Mouse (Mus musculus) granulocyte monocyte progenitor cell, adult 5-6 weeks (primary cell): ENCODE data around the gene Htr2a. TPM values are rescaled to one million over a fixed set of nuclear protein-coding genes. Genes with fewer than 3 reads are reported as not detected.

Experiments
- ATAC-seq: replicated peaks from 2 replicates; pipeline ENCODE4 v1.8.0; 2016; ENCODE audit warnings: mild to moderate bottlenecking, moderate TSS enrichment, inconsistent platforms; ENCODE audit not compliant: poor library complexity, severe bottlenecking
- total RNA-seq, 2 experiments: library from RNA; stranded (forward) in 1 of 2; stranded (reverse) in 1 of 2; fragments of 200-712, 200-1000 nt in 1 of 2; fragments of >200 nt in 1 of 2; fragmentation: Nextera tagmentation in 1 of 2; gene quantifications; 2 replicates each; pipeline ENCODE4 v1.2.3; 2014 to 2017

The Htr2a gene
- total RNA-seq (2014; fragmentation: Nextera tagmentation) (0.32 TPM in 1 of 2 replicates, not detected in the other), total RNA-seq (2017) (0.31 and 0.43 TPM in 2 replicates)

GRCm38 (mm10) chr14:74640819-74641381 is at the start of gene Htr2a:
Gene Htr2a (plus strand): TSS chr14:74640840.
- ATAC-seq: peak; percentile 8; the same call in 1 of the 2 replicates

- no peak for ATAC-seq
Measured at GRCm38 (mm10) chr14:74601333-74602087, 39.1 kb upstream of the Htr2a start.

DNA sequence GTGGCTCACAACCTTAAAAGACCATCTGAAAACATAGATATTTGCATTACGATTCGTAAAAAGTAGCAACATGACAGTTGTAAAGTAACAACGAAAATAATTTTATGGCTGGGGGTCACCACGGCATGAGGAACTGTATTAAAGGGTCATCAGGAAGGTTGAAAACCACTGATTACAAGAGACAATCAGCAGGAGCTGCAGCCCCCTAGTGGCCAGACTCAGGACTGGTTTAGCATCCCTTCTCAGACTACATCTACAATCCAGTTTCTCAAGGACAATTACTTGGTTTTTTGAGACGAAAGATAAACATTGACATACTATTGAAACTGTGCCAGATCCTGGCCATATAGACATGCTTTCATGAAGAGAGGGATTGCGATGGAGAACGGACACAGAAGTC is 38.1 kb upstream of the Htr2a start:
- ATAC-seq: peak; percentile 61; the same call in 1 of the 2 replicates

GRCm38 (mm10) chr14:74603131-74603766 is 37.4 kb upstream of the Htr2a start:
- peak; percentile 72 for ATAC-seq

DNA sequence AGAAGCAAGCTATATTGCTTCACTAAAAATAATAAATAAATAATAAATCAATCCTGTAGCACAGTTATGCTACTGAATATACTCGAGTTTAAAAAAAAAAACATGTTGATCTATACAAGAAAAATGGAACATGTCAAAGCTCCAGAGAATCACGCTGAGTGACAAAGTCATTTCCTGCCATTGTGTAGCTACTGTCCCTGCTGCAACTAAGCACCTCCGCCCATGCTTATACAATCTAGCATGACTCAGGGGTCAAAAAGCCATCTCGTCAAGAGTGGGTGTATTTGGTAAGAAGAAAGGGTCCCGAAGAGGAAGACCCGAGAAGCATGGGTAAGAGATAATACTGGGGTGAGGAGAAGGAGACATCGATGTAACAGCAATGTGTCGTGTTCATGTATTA is 29.3 kb upstream of the Htr2a start:
- ATAC-seq: no peak

- ATAC-seq: peak; percentile 83
Measured at GRCm38 (mm10) chr14:74618858-74619257, 21.8 kb upstream of the Htr2a start.

DNA sequence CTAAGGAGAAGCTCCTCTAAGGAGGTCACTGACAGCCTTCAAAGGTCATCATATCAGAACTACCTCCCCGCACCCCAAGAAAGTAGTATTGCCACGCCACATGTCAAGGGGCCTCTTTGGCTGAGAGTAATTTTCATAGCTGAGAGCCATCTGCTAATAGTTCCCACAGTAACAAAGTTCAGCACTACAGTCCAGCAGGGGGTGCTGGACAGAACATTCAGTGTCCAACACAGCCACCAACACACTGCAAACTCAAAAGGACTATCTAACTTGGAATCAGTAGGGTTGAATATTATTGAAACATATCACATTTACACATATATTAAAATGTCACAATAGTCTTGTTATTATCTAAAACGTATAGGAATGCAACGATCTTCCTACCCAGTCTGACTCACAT is 2.6 kb upstream of the Htr2a start:
- no peak for ATAC-seq

- no peak for ATAC-seq
Measured at GRCm38 (mm10) chr14:74641668-74642230, 1.1 kb downstream of the Htr2a start.

DNA sequence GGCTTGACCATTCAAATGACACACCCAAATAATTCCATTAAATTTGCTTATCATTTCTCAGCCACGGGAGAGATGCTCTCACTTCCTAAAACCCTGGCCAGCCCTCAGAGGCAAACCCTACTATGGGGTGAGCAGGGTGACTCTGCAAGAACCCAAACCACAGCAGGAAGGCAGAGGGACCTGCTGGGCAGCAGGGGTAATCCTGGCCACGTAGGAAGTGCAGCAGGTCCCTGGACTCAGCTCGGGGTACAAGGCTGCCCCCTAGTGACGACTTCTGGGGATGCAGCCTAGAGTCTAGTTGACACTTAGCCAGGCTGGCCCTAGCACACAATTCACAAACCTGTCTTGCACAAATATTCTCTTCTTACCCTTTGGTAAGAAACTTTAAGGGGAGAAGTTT is 2.7 kb downstream of the Htr2a start:
- ATAC-seq: peak; percentile 78

- ATAC-seq: peak; percentile 50
Measured at GRCm38 (mm10) chr14:74646107-74646793, 5.6 kb downstream of the Htr2a start.

DNA sequence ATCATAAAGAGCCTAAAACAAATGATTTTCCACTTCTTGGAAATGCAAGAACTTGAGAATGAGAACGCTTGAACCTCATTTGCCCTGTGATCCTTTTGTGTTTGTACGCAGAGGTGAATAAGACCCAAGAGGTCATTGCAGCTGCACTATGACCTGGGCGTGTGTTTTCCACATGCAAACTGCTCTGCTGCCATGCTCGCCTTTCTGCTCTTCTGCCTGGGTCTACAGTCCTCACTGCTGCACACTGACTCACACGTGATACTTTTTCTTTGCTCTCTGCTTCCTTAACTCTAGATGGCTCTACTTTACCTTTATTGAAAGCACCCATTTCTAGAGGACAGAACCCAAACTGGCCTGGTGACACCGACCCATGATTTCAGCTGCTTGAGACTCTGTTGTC is 9.4 kb downstream of the Htr2a start:
- ATAC-seq: no peak

- peak; percentile 71 for ATAC-seq
Measured at GRCm38 (mm10) chr14:74651678-74652077, 11.0 kb downstream of the Htr2a start.

DNA sequence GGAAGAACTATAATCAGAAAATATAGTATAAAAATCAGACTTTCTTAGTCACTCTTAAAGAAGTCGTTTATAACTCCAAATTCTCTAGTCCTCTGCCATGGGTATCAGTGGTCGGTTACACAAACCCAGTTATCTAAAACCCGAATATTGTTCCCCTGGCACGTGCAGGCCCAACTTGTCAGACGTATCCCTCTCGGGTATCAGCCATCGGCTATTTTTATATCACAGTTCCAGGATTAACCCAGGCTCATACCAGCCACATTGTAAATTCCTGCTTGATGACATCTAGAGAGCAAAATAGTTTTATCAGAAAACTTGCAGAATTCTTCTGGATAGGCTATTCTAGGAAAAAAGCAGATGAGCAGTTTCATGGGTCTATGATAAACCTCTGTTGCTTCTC is 16.6 kb downstream of the Htr2a start:
- no peak for ATAC-seq

GRCm38 (mm10) chr14:74659411-74659841 is 18.8 kb downstream of the Htr2a start:
- ATAC-seq: peak; percentile 75

- ATAC-seq: no peak
Measured at GRCm38 (mm10) chr14:74672137-74673019, 31.7 kb downstream of the Htr2a start.

GRCm38 (mm10) chr14:74673020-74673350 is 32.3 kb downstream of the Htr2a start:
- ATAC-seq: no peak

DNA sequence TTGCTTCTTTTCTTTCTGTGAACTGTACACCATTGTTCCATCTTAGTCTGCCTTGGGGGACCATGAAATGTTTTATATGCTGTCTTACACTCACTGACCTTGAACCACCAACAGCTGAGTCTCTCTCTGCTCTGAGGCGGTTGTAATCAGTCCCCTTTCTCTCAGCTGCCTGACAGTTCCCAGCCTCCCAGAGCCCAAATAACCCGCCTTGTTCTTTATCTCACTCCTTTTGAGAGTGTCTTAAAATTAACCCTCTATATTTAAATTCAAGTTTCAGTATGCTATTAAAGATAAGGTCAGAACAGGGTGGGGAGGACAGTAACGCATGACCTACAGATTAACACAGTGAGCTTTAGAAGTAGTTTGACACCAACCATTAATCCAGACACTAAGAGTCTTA is 32.9 kb downstream of the Htr2a start:
- no peak for ATAC-seq

DNA sequence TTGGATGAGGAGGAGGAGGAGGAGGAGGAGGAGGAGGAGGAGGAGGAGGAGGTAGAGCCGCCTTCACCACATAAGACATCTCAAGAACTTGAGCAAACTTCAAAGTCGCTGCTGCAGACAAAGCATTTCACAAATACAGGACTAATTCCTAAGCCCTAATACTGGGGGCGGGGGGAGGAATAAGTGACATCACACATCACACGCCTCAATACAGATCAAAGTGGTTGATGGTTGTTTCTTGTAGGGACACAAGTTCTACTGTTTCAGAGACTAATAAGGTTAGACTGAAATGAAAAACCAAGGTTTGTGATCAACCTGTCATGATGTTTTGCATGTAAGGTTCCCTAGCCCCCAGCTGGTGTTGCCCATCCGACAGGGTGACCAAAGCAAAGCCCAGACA is 39.2 kb downstream of the Htr2a start:
- no peak for ATAC-seq

DNA sequence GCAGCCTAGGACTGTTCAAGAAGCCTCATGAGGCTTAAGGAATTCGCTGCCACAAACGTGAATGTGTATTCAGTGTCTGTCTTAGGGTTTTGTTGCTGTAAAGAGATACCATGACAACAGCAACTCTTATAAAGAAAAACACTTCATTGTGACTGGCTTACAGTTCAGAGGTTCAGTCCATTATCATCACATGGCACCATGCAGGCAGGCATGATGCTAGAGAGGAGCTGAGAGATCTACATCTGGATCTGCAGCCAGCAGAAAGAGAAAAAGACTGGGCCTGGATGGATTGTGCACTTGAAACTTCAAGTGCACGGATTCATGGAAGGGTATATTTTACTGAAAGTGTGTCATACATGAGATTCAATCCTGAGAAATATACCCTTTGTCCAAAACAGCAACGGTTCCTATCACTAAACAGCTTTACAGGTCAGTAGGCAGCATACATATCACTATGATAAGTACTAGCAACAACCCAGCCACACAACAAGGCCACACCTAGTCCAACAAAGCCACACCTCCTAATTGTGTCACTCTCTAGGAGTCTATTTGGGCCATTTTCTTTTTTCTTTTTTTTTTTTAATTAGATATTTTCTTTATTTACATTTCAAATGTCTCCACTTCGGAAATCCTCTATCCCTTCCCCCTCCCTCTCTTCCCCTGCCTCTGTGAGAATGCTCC is 43.8 kb downstream of the Htr2a start:
- no peak for ATAC-seq
